Mouse (Mus musculus) forebrain, embryonic 10.5 days (tissue): Measurements from ENCODE around the gene Gm42791. TPM values are rescaled to one million over a fixed set of nuclear protein-coding genes. Genes with fewer than 3 reads are reported as not detected.
A peak's percentile ranks its signal among the peaks of the same experiment; 100 is the strongest.

Source experiments
- DNase-seq: peaks from one replicate; pipeline ENCODE4 v3.0.0-alpha.2; 2017; ENCODE audit warnings: low spot score; ENCODE audit errors: extremely low spot score
- H3K27ac ChIP-seq: fragments of 300-500 bp; sonication (generic); 2 replicates; pipeline ENCODE4 v1.5.1; 2016; ENCODE audit warnings: mild to moderate bottlenecking
- H3K27me3 ChIP-seq: fragments of 300-500 bp; sonication (generic); 2 replicates; pipeline ENCODE4 v1.6.1; 2016; ENCODE audit warnings: mild to moderate bottlenecking; ENCODE audit not compliant: poor library complexity, severe bottlenecking
- H3K36me3 ChIP-seq: fragments of 300-500 bp; sonication (generic); replicated peaks from 2 replicates; pipeline ENCODE4 v1.6.1; 2016; ENCODE audit warnings: mild to moderate bottlenecking, moderate library complexity
- H3K4me1 ChIP-seq: fragments of 300-500 bp; sonication (generic); 2 replicates; pipeline ENCODE4 v1.6.1; 2016
- H3K4me3 ChIP-seq: fragments of 300-500 bp; sonication (generic); 2 replicates; pipeline ENCODE4 v1.5.1; 2016; ENCODE audit warnings: mild to moderate bottlenecking, moderate library complexity
- H3K9me3 ChIP-seq: fragments of 300-500 bp; sonication (generic); 2 replicates; pipeline ENCODE4 v1.6.1; 2016; ENCODE audit warnings: mild to moderate bottlenecking, moderate library complexity
- WGBS: fragments of 180-500 bp; shearing (Covaris S2); methylation state at CpG from one replicate; pipeline ENCODE4 v1.1.7; 2016; 5-methylcytosine and 5-hydroxymethylcytosine counted together
- polyA plus RNA-seq: library from polyadenylated mRNA; unstranded; fragments of >200 nt; fragmentation: Nextera tagmentation; extraction: Ambion mirVana; gene quantifications from 2 replicates; pipeline ENCODE4 v1.2.1, GENCODE M21; 2016

Gm42791 gene
- polyA plus RNA-seq, 1 experiment from 2014 or later, result 1.2 TPM

DNA sequence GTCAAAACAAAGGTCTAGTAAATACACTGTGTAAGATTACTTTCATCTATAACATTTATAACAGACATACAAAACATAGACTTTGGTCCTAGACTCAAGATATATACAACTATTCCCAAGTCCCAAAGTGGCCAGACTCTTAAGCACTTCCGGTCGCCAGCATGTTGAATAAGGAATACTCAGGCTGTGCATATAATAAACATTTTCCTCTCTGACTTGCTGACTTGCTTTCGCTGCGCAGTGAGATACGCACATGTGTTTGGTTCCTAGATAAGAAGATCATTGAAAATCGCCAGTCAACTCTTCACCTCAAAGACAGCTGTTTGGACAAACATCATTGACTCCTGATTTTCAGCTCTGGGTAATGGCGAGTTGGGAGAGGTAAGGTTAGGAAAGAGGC is 127.8 kb downstream of the Gm42791 start:
- 92% methylated on average over 7 of the region's 7 CpGs for WGBS
- H3K4me3 ChIP-seq, result no peak overlapping the region
- H3K36me3 ChIP-seq, result no peaks in the 10 kb centered on the region; the same call in 1 of the 2 replicates
- H3K4me1 ChIP-seq, result peaks cover 26% of the 10 kb centered on the region
- no peak overlapping the region for H3K27ac ChIP-seq
- no peaks in the 10 kb centered on the region for H3K27me3 ChIP-seq
- no peak for DNase-seq
- H3K9me3 ChIP-seq, result no peaks in the 10 kb centered on the region

- no peak overlapping the region for H3K27ac ChIP-seq
- 85% methylated on average over 10 of the region's 10 CpGs for WGBS
Measured at GRCm38 (mm10) chr5:148866571-148866970, 128.4 kb downstream of the Gm42791 start.

GRCm38 (mm10) chr5:148863409-148863808 is 131.5 kb downstream of the Gm42791 start:
- Histone ChIP-seq H3K27me3 (no peaks in the 10 kb centered on the region), H3K36me3 (no peaks in the 10 kb centered on the region), H3K27ac (peak overlapping the region; percentile 61), H3K9me3 (no peaks in the 10 kb centered on the region), H3K4me3 (no peak overlapping the region), H3K4me1 (peaks cover 46% of the 10 kb centered on the region)
- no peak for DNase-seq
- WGBS, result 60% methylated on average over 6 of the region's 6 CpGs

More at GRCm38 (mm10) chr5:148866571-148866970, 128.4 kb downstream of the Gm42791 start:
- H3K4me3 ChIP-seq, result no peak overlapping the region
- H3K36me3 ChIP-seq, result no peaks in the 10 kb centered on the region; the same call in 1 of the 2 replicates
- no peaks in the 10 kb centered on the region for H3K27me3 ChIP-seq
- DNase-seq, result no peak
- H3K9me3 ChIP-seq, result no peaks in the 10 kb centered on the region
- H3K4me1 ChIP-seq, result peaks cover 32% of the 10 kb centered on the region

DNA sequence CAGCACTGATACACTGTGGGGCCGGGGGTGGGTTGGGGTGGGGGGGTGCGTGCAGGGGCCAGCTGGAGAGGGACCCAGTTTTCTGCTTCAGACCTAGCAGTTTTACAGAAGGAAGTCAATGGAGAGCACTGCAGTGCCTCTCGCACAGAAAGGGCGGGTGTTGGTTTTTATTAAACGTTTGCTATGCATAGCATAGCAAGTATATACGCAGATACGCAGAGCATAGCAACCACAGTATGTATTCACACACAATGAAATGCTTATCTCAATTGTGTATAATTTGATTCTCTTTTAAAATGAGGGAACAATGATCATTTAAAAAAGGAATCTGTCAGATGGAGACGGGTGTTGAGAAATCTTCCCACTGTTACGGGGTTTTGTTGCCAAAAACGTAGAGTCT is 132.1 kb downstream of the Gm42791 start:
- Histone ChIP-seq H3K36me3 (no peaks in the 10 kb centered on the region), H3K27me3 (no peaks in the 10 kb centered on the region), H3K4me3 (no peak overlapping the region), H3K4me1 (peaks cover 46% of the 10 kb centered on the region), H3K9me3 (no peaks in the 10 kb centered on the region), H3K27ac (peak overlapping the region; percentile 79; the same call in 1 of the 2 replicates)
- WGBS, result 80% methylated on average over 10 of the region's 10 CpGs
- no peak for DNase-seq

DNA sequence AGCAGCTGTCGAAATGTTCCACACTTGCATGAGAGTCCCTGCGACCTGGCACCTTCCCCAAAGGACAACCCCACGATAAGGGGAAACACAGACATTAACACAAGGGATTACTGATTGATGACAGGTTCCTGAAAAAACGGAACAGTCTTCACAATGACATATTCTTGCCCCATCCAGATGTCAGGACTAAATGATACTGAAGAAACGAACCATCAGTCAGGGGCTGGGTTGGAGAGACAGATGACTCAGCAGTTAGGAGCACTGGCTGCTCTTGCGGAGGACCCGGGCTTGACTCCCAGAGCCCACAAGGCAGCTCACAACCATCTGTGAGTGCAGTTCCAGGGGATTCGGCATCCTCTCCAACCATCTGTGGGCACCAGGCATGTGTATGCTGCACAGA is 132.8 kb downstream of the Gm42791 start:
- WGBS, result 84% methylated on average over 8 of the region's 8 CpGs
- H3K4me3 ChIP-seq, result no peak overlapping the region
- no peaks in the 10 kb centered on the region for H3K27me3 ChIP-seq
- no peaks in the 10 kb centered on the region for H3K36me3 ChIP-seq
- peaks cover 46% of the 10 kb centered on the region for H3K4me1 ChIP-seq
- peak overlapping the region; percentile 79; the same call in 1 of the 2 replicates for H3K27ac ChIP-seq
- no peak for DNase-seq
- H3K9me3 ChIP-seq, result no peaks in the 10 kb centered on the region

- 85% methylated on average over 3 of the region's 3 CpGs for WGBS
- DNase-seq, result no peak
- H3K36me3 ChIP-seq, result no peaks in the 10 kb centered on the region
- no peaks in the 10 kb centered on the region for H3K27me3 ChIP-seq
- no peak overlapping the region for H3K27ac ChIP-seq
- no peak overlapping the region for H3K4me3 ChIP-seq
- no peaks in the 10 kb centered on the region for H3K9me3 ChIP-seq
- peaks cover 41% of the 10 kb centered on the region for H3K4me1 ChIP-seq
Measured at GRCm38 (mm10) chr5:148857522-148857921, 137.4 kb downstream of the Gm42791 start.

GRCm38 (mm10) chr5:148855047-148855446 is 139.9 kb downstream of the Gm42791 start:
- WGBS, result 89% methylated on average over 8 of the region's 8 CpGs

GRCm38 (mm10) chr5:148854166-148854565 is 140.8 kb downstream of the Gm42791 start:
- WGBS, result 41% methylated on average over 5 of the region's 5 CpGs
- no peak for DNase-seq
- H3K4me3 ChIP-seq, result no peak overlapping the region

More at GRCm38 (mm10) chr5:148855047-148855446, 139.9 kb downstream of the Gm42791 start:
- Histone ChIP-seq H3K4me3 (no peak overlapping the region), H3K4me1 (peaks cover 23% of the 10 kb centered on the region), H3K27ac (0 out of 2 replicates have a peak overlapping the region, but pooled peaks have one; percentile 11), H3K36me3 (no peaks in the 10 kb centered on the region), H3K27me3 (no peaks in the 10 kb centered on the region), H3K9me3 (no peaks in the 10 kb centered on the region)
- no peak for DNase-seq

DNA sequence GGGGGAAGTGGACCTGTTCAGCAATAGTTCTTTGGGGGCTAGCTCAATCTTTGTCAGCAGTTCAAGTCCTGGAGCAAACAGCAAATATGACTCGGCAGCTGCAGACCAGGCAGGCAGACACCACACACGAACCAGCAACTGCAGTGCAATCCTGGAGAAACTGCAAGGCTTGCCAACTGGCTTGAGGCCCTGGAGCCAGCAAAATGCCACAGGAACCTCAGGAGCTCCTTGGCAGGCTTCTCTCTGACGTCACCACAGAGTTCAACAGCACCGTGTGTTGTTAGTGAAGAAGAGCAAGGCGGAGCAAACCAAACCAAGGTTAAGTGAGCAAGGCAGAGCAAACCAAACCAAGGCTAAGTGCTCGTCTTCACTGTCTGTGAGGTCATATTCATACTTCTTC is 145.4 kb downstream of the Gm42791 start:
- no peak for DNase-seq
- WGBS, result 93% methylated on average over 6 of the region's 6 CpGs
- Histone ChIP-seq H3K9me3 (peaks cover 3% of the 10 kb centered on the region; the same call in 1 of the 2 replicates), H3K4me3 (no peak overlapping the region), H3K27me3 (no peaks in the 10 kb centered on the region), H3K36me3 (no peaks in the 10 kb centered on the region), H3K4me1 (peaks cover 9% of the 10 kb centered on the region), H3K27ac (no peak overlapping the region)

More at GRCm38 (mm10) chr5:148854166-148854565, 140.8 kb downstream of the Gm42791 start:
- H3K4me1 ChIP-seq, result peaks cover 18% of the 10 kb centered on the region
- H3K27me3 ChIP-seq, result no peaks in the 10 kb centered on the region
- H3K27ac ChIP-seq, result no peak overlapping the region; the same call in 1 of the 2 replicates
- no peaks in the 10 kb centered on the region for H3K36me3 ChIP-seq
- H3K9me3 ChIP-seq, result no peaks in the 10 kb centered on the region

- Histone ChIP-seq H3K4me1 (0 out of 2 replicates have a peak, but pooled peaks cover 6% of the 10 kb centered on the region), H3K4me3 (no peak overlapping the region), H3K27ac (no peak overlapping the region), H3K27me3 (no peaks in the 10 kb centered on the region), H3K9me3 (peaks cover 3% of the 10 kb centered on the region; the same call in 1 of the 2 replicates), H3K36me3 (no peaks in the 10 kb centered on the region)
- 96% methylated on average over 5 of the region's 5 CpGs for WGBS
- DNase-seq, result no peak
Measured at GRCm38 (mm10) chr5:148847032-148847431, 147.9 kb downstream of the Gm42791 start.

Other genes starting within 250 kb of the Gm42791 start
- gene Katnal1, start 65.8 kb downstream of the Gm42791 start, polyA plus RNA-seq, result 19.8 and 22.9 TPM in 2 replicates
- gene Uspl1, start 189.2 kb upstream of the Gm42791 start, polyA plus RNA-seq, result 73.3 and 76.2 TPM in 2 replicates
- gene Hmgb1, start 189.3 kb upstream of the Gm42791 start, polyA plus RNA-seq, result 1,643 and 1,661 TPM in 2 replicates